Mouse (Mus musculus): ENCODE measurements around the gene Socs2. TPM values are rescaled to one million over a fixed set of nuclear protein-coding genes. Genes with fewer than 3 reads are reported as not detected.

Socs2 gene
- polyA plus RNA-seq, 1 experiment: 0.94 TPM

DNA sequence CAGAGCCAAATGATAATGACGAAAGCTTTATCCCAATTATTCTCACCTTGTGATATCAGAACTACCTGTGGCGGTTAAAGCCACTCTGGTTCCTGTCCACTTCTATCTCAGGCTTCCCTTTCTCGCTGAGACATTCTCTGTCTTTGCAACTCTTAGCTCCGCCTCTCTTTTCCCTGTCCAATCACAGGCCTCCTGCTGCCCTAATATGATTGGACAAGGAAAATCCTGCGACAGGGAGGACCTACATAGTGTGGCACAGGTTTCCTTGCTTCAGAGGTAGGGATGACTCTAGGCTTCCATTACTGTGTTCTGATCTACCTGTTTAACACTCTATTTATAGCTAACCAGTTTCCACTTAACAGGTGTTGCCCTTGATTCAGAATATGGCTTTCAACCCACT lies 36.3 kb upstream of the Socs2 start:
- Histone ChIP-seq H3K4me1 (ENCODE audit: control insufficient read depth) (no peaks in the 10 kb centered on the region; the same call in 1 of the 2 replicates), H3K27me3 (ENCODE audit: control insufficient read depth) (no peaks in the 10 kb centered on the region), H3K4me3 (replicated peaks) (no peak overlapping the region), H3K9me3 (ENCODE audit: control insufficient read depth, low read length) (no peaks in the 10 kb centered on the region), H3K36me3 (ENCODE audit: control insufficient read depth) (no peaks in the 10 kb centered on the region)
- TF ChIP-seq TAL1 (IDR thresholded peaks at IDR 0.05; ENCODE audit: low read length) (no peak), GATA1 (IDR thresholded peaks at IDR 0.05; ENCODE audit: low read length) (no peak)

DNA sequence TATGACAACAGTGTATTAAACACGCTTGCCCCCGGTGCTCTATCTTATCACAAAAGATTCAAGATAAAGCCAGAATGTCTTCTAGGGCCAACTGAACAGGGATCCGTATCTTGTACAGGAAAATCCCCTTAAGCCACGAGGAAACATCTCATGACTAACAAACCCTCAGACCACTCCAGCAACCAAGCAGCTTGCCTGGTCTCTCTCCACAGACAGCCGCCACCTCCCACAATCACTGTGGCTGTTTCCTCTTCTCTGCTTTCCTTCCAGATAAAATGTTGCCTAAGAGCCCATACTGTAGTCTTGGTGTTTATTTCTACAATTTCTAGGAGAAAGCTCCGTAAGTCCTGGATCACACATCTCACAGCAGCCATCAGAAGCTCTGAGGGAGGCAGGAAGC lies 32.1 kb upstream of the Socs2 start:
- Histone ChIP-seq H3K9me3 (ENCODE audit: control insufficient read depth, low read length) (no peaks in the 10 kb centered on the region), H3K27me3 (ENCODE audit: control insufficient read depth) (no peaks in the 10 kb centered on the region), H3K36me3 (ENCODE audit: control insufficient read depth) (no peaks in the 10 kb centered on the region), H3K4me3 (replicated peaks) (no peak overlapping the region), H3K4me1 (ENCODE audit: control insufficient read depth) (no peaks in the 10 kb centered on the region)
- TF ChIP-seq TAL1 (IDR thresholded peaks at IDR 0.05; ENCODE audit: low read length): no peak
- no peak for TF ChIP-seq GATA1 (IDR thresholded peaks at IDR 0.05; ENCODE audit: low read length)

DNA sequence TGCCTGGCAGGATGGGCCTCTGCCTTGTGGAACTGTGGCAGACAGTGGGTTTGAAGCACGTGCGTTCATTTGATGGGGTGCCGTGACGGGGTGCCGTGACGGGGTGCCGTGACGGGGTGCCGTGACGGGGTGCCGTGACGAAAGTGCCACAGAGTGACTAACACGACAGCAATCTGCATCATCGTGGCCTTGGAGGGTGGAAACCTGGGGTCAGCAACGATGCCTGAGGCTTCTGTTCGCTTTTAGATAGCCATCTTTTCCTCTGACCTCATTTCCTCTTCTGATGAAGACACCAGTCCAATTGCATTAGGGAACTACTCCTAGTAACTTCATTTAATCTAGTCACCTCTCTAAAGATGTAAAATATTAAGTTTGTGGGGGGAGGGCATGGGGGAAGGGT lies 31.0 kb upstream of the Socs2 start:
- Histone ChIP-seq H3K27me3 (ENCODE audit: control insufficient read depth) (no peaks in the 10 kb centered on the region), H3K4me3 (replicated peaks) (no peak overlapping the region), H3K4me1 (ENCODE audit: control insufficient read depth) (no peaks in the 10 kb centered on the region), H3K9me3 (ENCODE audit: control insufficient read depth, low read length) (no peaks in the 10 kb centered on the region), H3K36me3 (ENCODE audit: control insufficient read depth) (no peaks in the 10 kb centered on the region)
- TF ChIP-seq TAL1 (IDR thresholded peaks at IDR 0.05; ENCODE audit: low read length): no peak
- no peak for TF ChIP-seq GATA1 (IDR thresholded peaks at IDR 0.05; ENCODE audit: low read length)

DNA sequence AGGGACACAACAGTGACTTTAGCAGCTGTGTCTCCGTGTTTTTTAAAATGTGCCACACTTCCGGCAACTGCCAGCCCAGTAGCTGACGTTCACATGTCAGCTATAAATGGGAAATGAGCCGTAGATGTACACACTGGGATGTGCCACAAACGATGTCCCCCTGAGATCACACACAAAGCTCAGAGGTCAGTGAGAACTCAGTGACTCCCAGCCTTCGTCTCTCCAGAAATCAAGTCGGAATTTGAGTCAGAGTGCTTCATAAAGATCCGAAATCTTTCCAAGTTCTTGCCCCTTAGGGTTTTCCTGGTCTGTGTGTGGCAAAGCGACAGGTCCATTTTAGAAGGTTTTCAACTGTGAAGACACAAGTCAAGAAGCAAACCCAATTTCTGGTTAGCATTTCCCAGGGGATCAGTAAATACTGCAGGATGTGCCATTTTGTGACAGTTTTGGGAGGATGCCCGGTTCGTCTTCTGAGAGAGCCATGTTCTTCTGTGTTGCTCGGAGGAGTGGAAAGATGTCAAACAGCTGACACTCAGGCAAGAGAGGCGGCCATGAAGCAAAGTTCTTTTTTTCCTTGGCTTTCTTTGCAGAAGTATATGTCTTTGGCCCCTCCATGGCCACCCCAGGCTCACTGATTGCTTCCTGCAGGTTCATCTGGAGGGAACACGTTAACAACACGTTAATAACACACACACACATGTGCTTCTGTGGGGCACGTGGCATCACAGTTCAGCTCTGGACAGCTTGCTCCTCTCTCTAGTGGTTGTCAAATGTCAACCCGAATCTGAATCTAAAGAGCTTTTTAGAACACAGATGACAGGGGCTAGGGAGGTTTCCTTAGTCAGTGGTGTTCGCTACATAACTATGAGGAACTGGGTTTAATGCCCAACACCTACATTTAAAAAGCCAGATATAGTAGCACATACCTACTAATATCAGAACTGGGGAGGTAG lies 28.4 kb upstream of the Socs2 start:
- H3K9me3 ChIP-seq (ENCODE audit: control insufficient read depth, low read length): no peaks in the 10 kb centered on the region
- TF ChIP-seq TAL1 (IDR thresholded peaks at IDR 0.05; ENCODE audit: low read length) (no peak), GATA1 (IDR thresholded peaks at IDR 0.05; ENCODE audit: low read length) (no peak)
- H3K27me3 ChIP-seq (ENCODE audit: control insufficient read depth): no peaks in the 10 kb centered on the region
- no peaks in the 10 kb centered on the region for H3K4me1 ChIP-seq (ENCODE audit: control insufficient read depth)
- H3K4me3 ChIP-seq (replicated peaks): no peak overlapping the region
- no peaks in the 10 kb centered on the region for H3K36me3 ChIP-seq (ENCODE audit: control insufficient read depth)

DNA sequence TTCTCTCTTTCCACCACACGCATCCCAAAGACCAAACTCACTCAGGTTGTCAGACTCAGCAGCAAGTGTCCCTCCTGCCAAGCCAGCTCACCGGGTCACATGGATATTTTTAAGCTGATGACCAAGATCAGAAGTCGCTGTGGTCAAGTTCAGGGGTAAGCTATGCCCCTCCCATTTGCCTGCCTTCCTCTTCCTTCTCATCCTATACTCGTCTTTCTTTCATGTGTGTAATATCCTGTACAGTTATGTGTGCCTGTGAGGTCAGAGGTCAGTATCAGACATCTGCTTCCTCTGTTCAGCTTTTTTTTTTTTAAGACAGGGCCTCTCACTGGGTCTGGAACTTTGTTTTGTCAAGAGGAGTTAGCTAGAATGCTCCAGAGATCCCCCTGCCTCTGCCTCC lies 25.4 kb upstream of the Socs2 start:
- Histone ChIP-seq H3K36me3 (ENCODE audit: control insufficient read depth) (no peaks in the 10 kb centered on the region), H3K4me3 (replicated peaks) (no peak overlapping the region), H3K4me1 (ENCODE audit: control insufficient read depth) (no peaks in the 10 kb centered on the region), H3K9me3 (ENCODE audit: control insufficient read depth, low read length) (no peaks in the 10 kb centered on the region), H3K27me3 (ENCODE audit: control insufficient read depth) (no peaks in the 10 kb centered on the region)
- no peak for TF ChIP-seq TAL1 (IDR thresholded peaks at IDR 0.05; ENCODE audit: low read length)
- TF ChIP-seq GATA1 (IDR thresholded peaks at IDR 0.05; ENCODE audit: low read length): no peak

DNA sequence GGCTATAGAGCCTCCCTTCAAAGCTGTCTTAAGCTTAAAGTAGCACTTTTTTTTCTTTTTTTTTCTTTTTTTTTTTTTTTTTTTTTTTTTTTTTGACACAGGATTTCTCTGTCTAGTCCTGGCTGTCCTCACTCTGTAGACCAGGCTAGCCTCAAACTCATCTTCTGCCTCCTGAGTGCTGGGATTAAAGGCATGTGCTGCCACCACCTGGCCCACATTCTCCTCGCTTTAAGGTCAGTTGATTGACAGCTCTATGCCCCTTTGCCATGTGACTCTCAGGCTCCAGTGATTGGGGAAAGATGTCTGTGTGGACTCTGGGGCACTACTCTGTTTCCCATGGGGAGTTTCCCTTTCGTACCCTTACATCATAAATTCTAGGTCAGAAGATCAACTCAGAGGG lies 23.6 kb upstream of the Socs2 start:
- H3K4me1 ChIP-seq (ENCODE audit: control insufficient read depth): no peaks in the 10 kb centered on the region
- H3K36me3 ChIP-seq (ENCODE audit: control insufficient read depth): no peaks in the 10 kb centered on the region
- no peak for TF ChIP-seq GATA1 (IDR thresholded peaks at IDR 0.05; ENCODE audit: low read length)
- no peak for TF ChIP-seq TAL1 (IDR thresholded peaks at IDR 0.05; ENCODE audit: low read length)
- no peaks in the 10 kb centered on the region for H3K9me3 ChIP-seq (ENCODE audit: control insufficient read depth, low read length)
- H3K27me3 ChIP-seq (ENCODE audit: control insufficient read depth): no peaks in the 10 kb centered on the region
- H3K4me3 ChIP-seq (replicated peaks): no peak overlapping the region

DNA sequence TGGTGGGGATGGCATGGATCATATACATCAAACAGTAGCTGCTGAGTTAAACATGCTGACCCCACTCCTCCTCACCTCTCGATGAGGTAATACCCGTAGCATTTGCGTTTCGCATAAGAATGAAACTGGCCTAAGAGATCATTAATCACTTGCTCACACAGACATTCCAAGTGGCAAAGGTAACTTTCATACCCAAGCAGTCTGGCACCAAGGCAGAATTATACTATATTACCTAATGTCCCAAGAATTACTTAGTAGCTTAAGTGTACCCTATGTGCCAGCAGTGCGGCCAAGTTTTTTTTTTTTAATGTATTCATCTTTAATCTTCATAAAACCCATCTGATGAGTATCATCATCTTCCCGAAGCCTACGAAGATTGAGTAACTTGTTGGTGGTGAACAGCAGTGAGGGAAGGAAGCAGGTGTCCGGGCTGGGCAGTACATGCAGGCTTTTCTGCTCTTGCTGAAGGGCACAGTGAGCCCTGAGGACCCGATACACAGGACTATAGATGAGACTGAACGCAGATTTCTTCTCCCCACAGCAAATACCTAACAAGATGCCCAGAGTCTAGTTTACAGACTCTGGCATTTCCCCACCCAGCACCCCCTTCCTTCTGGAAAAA lies 22.8 kb upstream of the Socs2 start:
- H3K27me3 ChIP-seq (ENCODE audit: control insufficient read depth): no peaks in the 10 kb centered on the region
- no peak overlapping the region for H3K4me3 ChIP-seq (replicated peaks)
- no peaks in the 10 kb centered on the region for H3K9me3 ChIP-seq (ENCODE audit: control insufficient read depth, low read length)
- TF ChIP-seq TAL1 (IDR thresholded peaks at IDR 0.05; ENCODE audit: low read length) (no peak), GATA1 (IDR thresholded peaks at IDR 0.05; ENCODE audit: low read length) (no peak)
- no peaks in the 10 kb centered on the region for H3K36me3 ChIP-seq (ENCODE audit: control insufficient read depth)
- H3K4me1 ChIP-seq (ENCODE audit: control insufficient read depth): no peaks in the 10 kb centered on the region

DNA sequence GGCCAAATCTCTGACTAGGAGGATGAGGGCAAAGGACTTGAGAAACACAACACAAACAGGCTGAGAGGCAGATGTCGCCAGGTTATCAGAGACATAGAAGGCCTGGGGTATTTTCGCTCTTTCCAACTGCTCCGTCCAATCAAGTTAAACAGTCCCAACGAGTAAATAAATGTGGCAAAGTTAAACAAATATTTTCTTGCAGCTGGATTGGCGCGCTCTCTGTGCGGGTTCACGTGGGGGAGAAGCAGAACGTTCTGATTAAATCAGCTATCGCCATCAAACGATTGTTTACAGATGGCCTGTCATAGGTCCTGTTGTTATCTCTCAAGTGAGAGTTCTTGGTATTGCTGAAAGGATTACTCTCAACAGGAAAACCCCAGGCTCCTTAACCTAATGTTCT lies 22.0 kb upstream of the Socs2 start:
- H3K36me3 ChIP-seq (ENCODE audit: control insufficient read depth): no peaks in the 10 kb centered on the region
- TF ChIP-seq GATA1 (IDR thresholded peaks at IDR 0.05; ENCODE audit: low read length): no peak
- TF ChIP-seq TAL1 (IDR thresholded peaks at IDR 0.05; ENCODE audit: low read length): no peak
- no peak overlapping the region for H3K4me3 ChIP-seq (replicated peaks)
- H3K4me1 ChIP-seq (ENCODE audit: control insufficient read depth): no peaks in the 10 kb centered on the region
- no peaks in the 10 kb centered on the region for H3K27me3 ChIP-seq (ENCODE audit: control insufficient read depth)
- no peaks in the 10 kb centered on the region for H3K9me3 ChIP-seq (ENCODE audit: control insufficient read depth, low read length)

DNA sequence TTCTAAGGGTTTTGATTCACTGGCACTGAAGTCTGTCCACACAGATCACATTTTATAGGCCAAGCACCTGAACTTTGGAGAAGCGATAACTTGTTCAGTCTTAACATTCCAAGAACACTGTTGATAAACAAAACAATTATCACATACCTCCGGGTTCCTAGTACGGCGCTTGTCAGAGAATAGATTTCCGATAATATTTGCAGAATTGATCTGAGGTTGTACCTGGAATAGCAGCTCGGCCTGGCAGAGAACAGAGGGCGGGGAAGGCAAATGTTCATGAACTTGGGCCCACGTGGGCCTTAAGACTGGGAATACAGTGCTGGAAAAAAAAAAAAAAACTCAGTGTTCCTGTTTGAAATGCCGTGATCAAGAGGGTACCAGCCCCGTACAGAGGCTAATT lies 13.3 kb upstream of the Socs2 start:
- Histone ChIP-seq H3K4me3 (replicated peaks) (no peak overlapping the region), H3K4me1 (ENCODE audit: control insufficient read depth) (no peaks in the 10 kb centered on the region), H3K36me3 (ENCODE audit: control insufficient read depth) (no peaks in the 10 kb centered on the region), H3K9me3 (ENCODE audit: control insufficient read depth, low read length) (no peaks in the 10 kb centered on the region), H3K27me3 (ENCODE audit: control insufficient read depth) (no peaks in the 10 kb centered on the region)
- no peak for TF ChIP-seq GATA1 (IDR thresholded peaks at IDR 0.05; ENCODE audit: low read length)
- TF ChIP-seq TAL1 (IDR thresholded peaks at IDR 0.05; ENCODE audit: low read length): no peak
